Mouse (Mus musculus) thymus, postnatal 36 days (tissue): ENCODE measurements at regions not wholly inside any gene's neighbourhood (a gene's known extent, or its start where the extent isn't known, plus 50 kb on each side); places are given as distances from the start of the nearest gene placed in this dataset.
"Not testable (repeated sequence)": the region's sequence is repeated elsewhere in the genome, so short reads cannot be mapped to it uniquely, and the experiment has no call there.

ENCODE experiments used
- DNase-seq, 2 experiments: peaks; one replicate each; pipeline ENCODE4 v3.0.0; 2022; ENCODE audit warnings: mixed read lengths in 2 of 2

DNA sequence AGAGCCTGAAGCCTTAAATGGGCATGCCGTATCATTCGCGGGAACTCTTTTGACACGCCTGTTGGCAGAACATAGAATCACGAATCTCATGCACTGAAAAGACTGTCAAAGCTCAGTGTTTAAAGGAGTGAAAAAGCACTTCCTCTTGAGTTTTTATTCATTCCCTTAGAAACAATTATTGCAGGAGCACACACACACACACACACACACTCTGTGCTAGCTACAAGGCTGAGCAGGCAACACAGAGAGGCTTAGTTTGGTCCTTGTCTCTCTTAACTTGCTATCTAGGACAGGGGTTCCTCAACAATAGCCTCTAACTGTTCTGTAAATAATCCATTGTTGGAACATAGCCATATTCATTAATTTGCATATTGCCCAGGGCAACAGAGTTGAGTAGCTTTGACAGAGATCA is 58.8 kb upstream of the Atxn1 start:
- no peak for DNase-seq

DNA sequence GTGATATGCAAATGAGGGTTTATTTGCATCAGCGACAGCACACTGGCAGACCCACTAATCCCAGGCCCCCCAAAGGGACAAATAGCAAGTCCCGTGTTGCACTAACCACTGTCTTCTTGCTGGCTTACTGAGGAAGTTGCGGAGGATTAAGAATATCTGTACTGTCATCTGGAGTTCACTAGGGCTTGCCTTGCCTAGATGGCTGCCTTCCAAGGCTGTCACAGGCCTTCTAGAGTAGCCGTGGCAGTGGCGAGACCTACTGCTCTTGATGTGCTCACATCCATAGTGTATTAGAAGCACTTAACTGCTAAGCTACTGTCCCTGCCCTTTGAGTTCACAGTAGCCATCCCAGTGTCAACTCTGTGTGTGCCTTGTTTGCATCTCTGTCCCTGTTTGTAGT is 58.4 kb upstream of the Atxn1 start:
- no peak for DNase-seq

- DNase-seq = no peak
Measured at GRCm38 (mm10) chr13:46020945-46021835, 56.4 kb upstream of the Atxn1 start.

- no peak for DNase-seq
Measured at GRCm38 (mm10) chr13:46019431-46020166, 54.8 kb upstream of the Atxn1 start.

DNA sequence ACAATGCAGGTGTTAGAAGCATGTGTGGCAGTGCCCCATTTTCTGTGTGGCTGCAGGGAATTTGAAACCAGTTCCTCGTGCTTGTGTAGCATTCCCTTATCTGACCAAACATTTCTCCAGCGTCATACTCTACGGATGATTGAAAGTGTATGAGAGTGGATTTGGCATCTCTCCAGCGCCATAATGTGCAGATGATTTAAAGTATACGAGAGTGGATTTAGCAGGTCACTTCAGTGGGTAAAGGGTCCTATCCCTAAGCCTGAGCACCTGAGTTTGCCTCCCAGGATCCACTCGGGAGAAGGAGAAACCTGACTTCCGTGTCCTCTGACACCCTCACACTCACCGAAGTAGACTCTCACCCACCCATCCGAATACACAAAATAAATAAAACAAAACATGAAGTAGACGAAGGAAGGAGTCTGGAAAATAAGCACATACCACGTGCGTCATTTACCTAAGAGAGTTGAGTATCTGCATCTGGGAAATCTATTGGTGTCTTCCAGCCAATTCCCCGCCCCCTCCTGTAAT is 54.2 kb upstream of the Atxn1 start:
- DNase-seq = no peak

DNA sequence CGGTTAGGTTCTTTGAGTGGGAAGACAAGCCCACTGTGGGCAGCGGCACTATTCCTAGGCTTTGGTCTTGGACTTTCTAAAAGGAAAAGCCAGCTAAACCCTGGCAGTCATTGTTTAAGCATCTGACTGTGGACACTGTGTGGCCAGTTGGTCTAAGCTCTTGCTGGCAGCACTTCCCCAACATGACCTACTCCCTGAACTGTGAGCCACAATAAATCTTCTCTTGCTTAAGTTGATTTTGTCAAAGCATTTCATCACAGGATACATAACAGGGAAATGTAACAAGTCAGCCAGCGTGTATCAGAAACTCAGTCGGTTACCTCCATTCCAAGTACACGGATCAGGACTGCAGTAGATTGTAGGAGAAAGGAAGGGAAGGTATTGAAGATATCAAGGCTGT is 52.9 kb upstream of the Atxn1 start:
- DNase-seq = no peak

- not testable (repeated sequence) for DNase-seq
Measured at GRCm38 (mm10) chr13:46017011-46017410, 52.2 kb upstream of the Atxn1 start.

DNA sequence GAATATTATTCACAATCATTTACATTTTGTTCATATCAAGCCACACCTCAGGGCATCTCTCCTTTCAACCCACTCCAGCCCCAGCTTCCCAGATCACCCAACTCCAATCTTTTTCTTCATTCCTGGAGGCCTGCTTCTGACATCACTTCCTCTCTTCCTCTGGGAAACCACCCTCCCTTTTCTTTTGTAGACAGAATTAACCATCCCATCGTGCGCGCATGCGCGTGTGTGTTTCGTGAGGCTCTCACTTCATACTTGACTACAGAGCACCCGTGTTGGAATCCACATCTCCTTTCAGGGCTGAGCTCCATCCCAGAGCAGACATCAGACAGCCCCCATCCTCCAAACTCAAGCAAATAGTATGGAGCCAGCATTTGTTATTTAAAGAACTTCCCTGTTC is 50.4 kb upstream of the Atxn1 start:
- no peak for DNase-seq

- no peak for DNase-seq
Measured at GRCm38 (mm10) chr13:46014637-46015036, 49.8 kb upstream of the Atxn1 start.
